ENCODE assay signal across 12 mouse cellular contexts in genomic region chr13:58298756-58299155, GRCm38 (mm10).
"Had no signal": no experiment of that assay in that cellular context is flagged by ENCODE, and none has a peak within 500 bp of the region (broad histone marks: within the 10 kb centered on the region; RNA-seq: fewer than 3 reads in every experiment).

No protein-coding gene starts in this region.

- H3K36me3 ChIP-seq: limb, embryonic 12.5 days; liver, embryonic 13.5 days; lung, embryonic 15.5 days; midbrain, embryonic 13.5 days; neural tube, embryonic 15.5 days had no signal

- H3K4me1 ChIP-seq: limb, embryonic 12.5 days; liver, embryonic 13.5 days; lung, embryonic 15.5 days; midbrain, embryonic 13.5 days; neural tube, embryonic 15.5 days had no signal

- H3K27me3 ChIP-seq: limb, embryonic 12.5 days; liver, embryonic 13.5 days; lung, embryonic 15.5 days; midbrain, embryonic 13.5 days; neural tube, embryonic 15.5 days had no signal

- DNase-seq: kidney, postnatal 25 days; liver; liver, embryonic 13.5 days; liver, postnatal 0 days; right cerebral cortex, adult 18-20 months; right cerebral cortex, postnatal 25 days; thymus, postnatal 14 days had no signal

- H3K4me3 ChIP-seq: left cerebral cortex, adult 2 months; limb, embryonic 12.5 days; liver, embryonic 13.5 days; lung, embryonic 15.5 days; midbrain, embryonic 13.5 days; neural tube, embryonic 15.5 days had no signal

- H3K27ac ChIP-seq: left cerebral cortex, adult 2 months; limb, embryonic 12.5 days; liver, embryonic 13.5 days; lung, embryonic 15.5 days; midbrain, embryonic 13.5 days; neural tube, embryonic 15.5 days had no signal

- H3K9ac ChIP-seq: limb, embryonic 12.5 days; liver, embryonic 13.5 days; liver, postnatal 0 days; lung, embryonic 15.5 days; midbrain, embryonic 13.5 days; neural tube, embryonic 15.5 days had no signal

- ATAC-seq: liver, postnatal 0 days; midbrain, embryonic 13.5 days had no signal

- H3K9me3 ChIP-seq: limb, embryonic 12.5 days; liver, embryonic 13.5 days; lung, embryonic 15.5 days; midbrain, embryonic 13.5 days; neural tube, embryonic 15.5 days had no signal

- H3K4me2 ChIP-seq: limb, embryonic 12.5 days; liver, embryonic 13.5 days; lung, embryonic 15.5 days; midbrain, embryonic 13.5 days; neural tube, embryonic 15.5 days had no signal
